Mouse (Mus musculus) stomach, embryonic 16.5 days (tissue): Measurements from ENCODE around the gene Mfsd5. TPM values are rescaled to one million over a fixed set of nuclear protein-coding genes. Genes with fewer than 3 reads are reported as not detected.
A peak's percentile ranks its signal among the peaks of the same experiment; 100 is the strongest.

ENCODE experiments used
- ATAC-seq: fragments of 200-750 bp; cut with Nextera tagmentation; 2 replicates; pipeline ENCODE4 v1.8.0; 2017; ENCODE audit warnings: moderate number of reproducible peaks, moderate TSS enrichment; ENCODE audit not compliant: insufficient read depth, low FRiP score
- H3K27ac ChIP-seq: fragments of 300-500 bp; sonication (generic); 2 replicates; pipeline ENCODE4 v1.5.1; 2014; ENCODE audit warnings: low read length
- H3K27me3 ChIP-seq: fragments of 300-500 bp; sonication (generic); 2 replicates; pipeline ENCODE4 v1.6.1; 2014; ENCODE audit warnings: low read length, control low read depth, mixed read lengths; ENCODE audit not compliant: control insufficient read depth, insufficient read depth
- H3K36me3 ChIP-seq: fragments of 300-500 bp; sonication (generic); 2 replicates; pipeline ENCODE4 v1.6.1; 2014; ENCODE audit warnings: low read length; ENCODE audit not compliant: control insufficient read depth, insufficient read depth
- H3K4me1 ChIP-seq: fragments of 300-500 bp; sonication (generic); 2 replicates; pipeline ENCODE4 v1.6.1; 2014; ENCODE audit warnings: low read length, control low read depth, mixed read lengths; ENCODE audit not compliant: control insufficient read depth, insufficient read depth
- H3K4me2 ChIP-seq: fragments of 300-500 bp; sonication (generic); 2 replicates; pipeline ENCODE4 v1.6.1; 2014; ENCODE audit warnings: low read depth, low read length, mixed read lengths
- H3K4me3 ChIP-seq: fragments of 300-500 bp; sonication (generic); replicated peaks from 2 replicates; pipeline ENCODE4 v1.5.1; 2014; ENCODE audit warnings: mild to moderate bottlenecking, low read length
- H3K9ac ChIP-seq: fragments of 300-500 bp; sonication (generic); 2 replicates; pipeline ENCODE4 v1.6.1; 2014; ENCODE audit warnings: low read length
- H3K9me3 ChIP-seq: fragments of 300-500 bp; sonication (generic); replicated peaks from 2 replicates; pipeline ENCODE4 v1.6.1; 2016; ENCODE audit warnings: low read length, control low read depth; ENCODE audit not compliant: control insufficient read depth
- WGBS: fragments of 180-500 bp; shearing (Covaris S2); extraction: QIAGEN DNeasy Blood & Tissue Kit; methylation state at CpG from one replicate; pipeline ENCODE4 v1.1.7; 2014; 5-methylcytosine and 5-hydroxymethylcytosine counted together
- polyA plus RNA-seq: library from polyadenylated mRNA; unstranded; fragments of >200 nt; fragmentation: Nextera tagmentation; extraction: Ambion mirVana; gene quantifications from 2 replicates; pipeline ENCODE4 v1.2.1, GENCODE M21; 2015

Gene Mfsd5
- 71.5 and 83.5 TPM in 2 replicates for polyA plus RNA-seq

DNA sequence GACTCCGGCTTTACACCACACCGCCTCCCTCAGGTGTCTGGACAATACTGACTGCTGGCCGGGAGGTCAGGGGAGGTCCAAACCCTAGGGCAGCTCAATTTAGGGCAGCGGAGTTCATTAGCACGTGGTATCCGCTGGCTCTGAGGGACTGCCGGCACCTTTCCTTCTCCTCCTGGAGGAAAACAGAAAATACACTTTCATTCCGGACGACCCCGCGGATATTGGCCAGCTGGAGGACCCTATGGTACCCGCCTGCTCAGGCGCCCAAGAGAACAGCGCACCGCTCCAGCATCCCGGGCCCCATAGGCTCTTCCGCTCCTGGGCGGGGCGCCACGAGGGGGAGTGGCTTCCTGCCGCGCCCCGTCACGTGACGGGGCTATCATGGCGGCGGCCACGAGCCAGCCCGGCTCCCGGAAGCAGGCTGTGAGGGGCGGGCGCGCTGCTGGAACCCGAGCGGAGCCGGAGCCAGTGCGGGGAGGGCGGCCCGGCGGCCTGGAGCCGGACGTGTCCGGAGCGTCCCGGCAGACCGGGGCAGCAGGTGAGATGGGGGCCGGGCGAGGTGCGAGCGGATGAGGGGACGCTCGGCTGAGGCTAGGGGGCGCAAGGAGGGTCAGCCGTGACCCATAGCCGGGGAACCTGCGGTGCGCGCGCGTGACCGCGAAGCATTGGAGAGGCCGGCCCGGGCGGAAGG, at the start of gene Mfsd5:
Gene Mfsd5, plus strand, starts transcription at position 363 of the 691 bp plus-strand sequence.
- under 1% methylated on average over 65 of the region's 65 CpGs for WGBS
- H3K4me2 ChIP-seq = peak within 1 kb of the TSS; percentile 85
- H3K36me3 ChIP-seq = no peaks in the 10 kb centered on the region
- no peaks in the 10 kb centered on the region for H3K9me3 ChIP-seq
- H3K9ac ChIP-seq = peak within 1 kb of the TSS; percentile 93
- H3K4me3 ChIP-seq = peak within 1 kb of the TSS; percentile 86
- peak within 1 kb of the TSS; percentile 95 for H3K27ac ChIP-seq
- ATAC-seq = peak; percentile 95
- H3K27me3 ChIP-seq = no peaks in the 10 kb centered on the region
- H3K4me1 ChIP-seq = peaks cover 11% of the 10 kb centered on the region

DNA sequence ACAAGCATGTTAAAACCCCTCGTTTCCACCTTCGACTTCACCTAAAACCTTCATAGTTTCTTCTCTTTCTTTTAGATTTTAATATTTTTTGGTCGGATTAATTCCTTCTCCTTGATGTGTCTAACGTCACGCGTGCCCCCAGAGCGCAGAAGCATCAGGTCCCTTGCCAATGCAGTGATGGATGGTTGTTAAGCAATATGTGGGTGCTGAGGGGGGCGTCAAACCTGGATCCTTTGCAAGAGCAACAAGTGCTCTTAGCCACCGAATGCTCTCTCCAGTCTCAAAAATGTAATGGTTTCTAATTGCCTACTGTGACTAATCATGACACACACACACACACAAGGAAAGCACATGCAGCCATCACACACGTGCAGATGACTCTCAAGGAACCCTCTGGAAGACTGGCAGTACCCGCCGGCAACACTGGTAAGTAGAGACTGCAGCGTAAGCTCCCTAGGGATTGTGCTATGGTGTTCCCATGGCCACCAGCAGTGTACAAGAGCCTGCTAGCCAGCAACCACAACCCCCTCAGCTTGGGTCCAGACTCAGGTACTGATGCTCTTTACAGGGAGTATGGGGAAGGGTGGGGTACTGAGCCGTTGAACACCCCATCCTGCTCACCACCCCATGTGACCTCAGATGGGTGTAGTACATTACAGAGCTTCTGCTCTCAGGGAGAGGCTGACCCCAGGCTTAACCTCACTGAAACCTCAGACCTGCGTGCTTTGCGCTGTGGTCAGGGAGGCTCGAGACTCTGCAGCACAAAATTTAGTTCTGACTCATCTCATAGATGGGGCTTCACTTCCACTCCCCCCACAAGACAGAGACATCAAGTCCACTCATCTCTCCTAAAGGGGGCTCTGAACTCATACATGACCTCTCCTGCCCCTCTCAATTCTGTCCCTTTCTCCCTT, 48.6 kb upstream of the Mfsd5 start:
- ATAC-seq = no peak
- Histone ChIP-seq H3K4me1 (peaks cover 31% of the 10 kb centered on the region), H3K27me3 (no peaks in the 10 kb centered on the region), H3K9ac (no peak overlapping the region), H3K27ac (no peak overlapping the region), H3K36me3 (no peaks in the 10 kb centered on the region), H3K4me2 (no peak overlapping the region), H3K9me3 (no peaks in the 10 kb centered on the region), H3K4me3 (no peak overlapping the region)
- WGBS = 74% methylated on average over 17 of the region's 17 CpGs

DNA sequence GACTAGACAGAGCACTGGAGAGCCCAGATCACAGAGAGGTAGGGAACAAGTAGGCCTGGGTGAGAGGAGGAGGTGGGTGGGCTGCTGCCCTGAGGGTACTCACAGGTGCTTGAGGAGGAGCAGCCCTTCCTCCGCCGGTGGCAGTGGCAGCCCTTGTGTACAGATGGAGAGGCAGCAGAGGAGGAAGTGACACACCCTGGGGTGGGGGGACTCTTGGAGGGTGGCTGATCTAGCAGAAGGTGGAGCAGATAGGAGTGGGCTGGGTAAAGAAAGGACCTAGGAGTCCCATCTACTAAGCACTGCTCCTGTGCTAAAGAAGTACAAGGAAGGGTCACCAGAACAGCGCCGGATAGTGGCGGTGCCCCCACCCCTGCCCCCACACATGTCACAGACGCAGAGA, 47.5 kb upstream of the Mfsd5 start, which contains the start of gene Itgb7:
Gene Itgb7, minus strand, starts transcription at position 197 of the 400 bp plus-strand sequence.
- Histone ChIP-seq H3K9me3 (no peaks in the 10 kb centered on the region), H3K9ac (no peak within 1 kb of the TSS), H3K36me3 (no peaks in the 10 kb centered on the region), H3K4me1 (peaks cover 37% of the 10 kb centered on the region), H3K27ac (no peak within 1 kb of the TSS), H3K4me3 (no peak within 1 kb of the TSS), H3K27me3 (no peaks in the 10 kb centered on the region), H3K4me2 (no peak within 1 kb of the TSS)
- peak; percentile 46; the same call in 1 of the 2 replicates for ATAC-seq
- 30% methylated on average over 6 of the region's 6 CpGs for WGBS

DNA sequence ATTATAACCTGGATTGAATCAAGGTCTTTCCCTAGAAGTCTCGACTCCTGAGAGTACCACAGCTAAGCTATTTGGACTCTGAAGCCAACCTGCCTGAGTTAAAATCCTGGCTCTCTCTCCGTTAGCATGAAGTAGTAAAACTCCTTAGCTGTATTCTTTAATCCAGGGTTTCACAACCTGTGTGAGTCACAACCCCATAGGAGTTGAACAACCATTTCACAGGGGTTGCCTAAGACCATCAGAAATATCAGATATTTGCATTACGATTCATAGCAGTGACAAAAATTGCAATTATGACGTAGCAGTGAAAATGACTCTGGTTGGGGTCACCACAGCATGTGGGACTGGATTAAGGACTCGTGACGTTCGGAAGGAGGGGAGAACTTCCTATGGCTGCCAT, 46.5 kb upstream of the Mfsd5 start:
- ATAC-seq = no peak
- WGBS = 78% methylated on average over 7 of the region's 7 CpGs
- no peaks in the 10 kb centered on the region for H3K36me3 ChIP-seq

DNA sequence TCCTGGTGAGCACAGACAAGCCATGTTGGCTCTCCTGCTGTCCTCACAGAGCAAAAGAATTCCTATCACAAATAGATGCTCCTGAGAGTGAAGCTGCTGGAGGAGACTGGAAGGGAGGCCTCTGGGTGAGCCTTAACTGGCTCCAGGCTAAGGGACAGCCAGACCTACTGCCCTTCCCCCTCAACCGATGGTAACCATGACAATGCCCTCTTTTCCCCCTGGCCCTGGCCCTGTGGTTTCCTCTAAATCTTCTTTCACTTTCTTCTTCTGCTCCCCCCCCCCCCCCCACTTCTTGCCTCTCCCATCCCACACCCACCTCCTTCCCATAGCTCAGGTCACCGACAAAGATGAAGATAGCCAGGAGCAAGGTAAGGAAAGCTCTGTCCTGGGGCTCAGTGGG, 45.4 kb upstream of the Mfsd5 start:
- no peak overlapping the region for H3K4me3 ChIP-seq
- H3K36me3 ChIP-seq = no peaks in the 10 kb centered on the region
- 19% methylated on average over 2 of the region's 2 CpGs for WGBS
- peaks cover 37% of the 10 kb centered on the region for H3K4me1 ChIP-seq
- no peak overlapping the region; the same call in 1 of the 2 replicates for H3K27ac ChIP-seq
- ATAC-seq = no peak
- H3K9ac ChIP-seq = no peak overlapping the region
- no peak overlapping the region for H3K4me2 ChIP-seq
- no peaks in the 10 kb centered on the region for H3K9me3 ChIP-seq
- no peaks in the 10 kb centered on the region for H3K27me3 ChIP-seq

More for the DNA sequence above, 46.5 kb upstream of the Mfsd5 start:
- Histone ChIP-seq H3K9ac (no peak overlapping the region), H3K4me2 (no peak overlapping the region), H3K27me3 (no peaks in the 10 kb centered on the region), H3K9me3 (no peaks in the 10 kb centered on the region), H3K4me1 (peaks cover 37% of the 10 kb centered on the region), H3K27ac (no peak overlapping the region), H3K4me3 (no peak overlapping the region)

DNA sequence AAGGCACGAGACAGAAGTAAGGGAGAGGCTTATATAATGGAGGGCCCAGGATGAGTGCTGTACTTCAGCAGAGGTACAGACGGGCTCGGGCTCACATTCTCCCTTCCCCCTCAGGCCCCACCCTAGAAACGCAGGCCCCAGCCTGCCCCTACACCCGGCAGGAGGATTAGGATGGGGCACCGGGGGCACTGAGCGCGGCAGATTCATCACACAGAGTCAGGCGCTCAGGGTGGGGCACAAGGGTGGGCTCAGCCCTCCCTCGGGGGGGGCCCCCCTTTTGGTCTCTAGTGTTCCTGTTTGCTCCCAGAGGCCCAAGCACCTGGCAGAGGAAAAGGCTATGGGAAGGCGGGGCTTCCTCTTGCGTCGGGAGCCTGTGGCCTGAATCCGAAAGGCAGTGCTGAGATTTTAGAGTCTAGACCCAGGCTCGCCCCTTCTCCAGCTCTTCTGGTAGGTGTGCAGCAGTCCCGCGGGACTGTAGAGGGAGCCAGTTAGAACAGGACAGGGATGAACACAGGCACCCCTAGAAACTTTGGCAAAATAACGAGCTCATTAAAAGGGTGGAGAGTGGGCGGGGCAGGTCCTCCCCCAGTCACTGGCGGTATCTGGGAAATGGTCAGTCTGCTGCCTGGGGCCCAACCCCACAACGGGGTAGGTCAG, 43.8 kb upstream of the Mfsd5 start:
- peak overlapping the region; percentile 11 for H3K4me3 ChIP-seq
- H3K9me3 ChIP-seq = no peaks in the 10 kb centered on the region
- 0 out of 2 replicates have a peak, but pooled peaks cover under 1% of the 10 kb centered on the region for H3K36me3 ChIP-seq
- H3K27ac ChIP-seq = peak overlapping the region; percentile 80
- H3K27me3 ChIP-seq = no peaks in the 10 kb centered on the region
- ATAC-seq = peak; percentile 75
- peaks cover 37% of the 10 kb centered on the region for H3K4me1 ChIP-seq
- 17% methylated on average over 21 of the region's 21 CpGs for WGBS
- H3K4me2 ChIP-seq = peak overlapping the region; percentile 34
- H3K9ac ChIP-seq = peak overlapping the region; percentile 58

DNA sequence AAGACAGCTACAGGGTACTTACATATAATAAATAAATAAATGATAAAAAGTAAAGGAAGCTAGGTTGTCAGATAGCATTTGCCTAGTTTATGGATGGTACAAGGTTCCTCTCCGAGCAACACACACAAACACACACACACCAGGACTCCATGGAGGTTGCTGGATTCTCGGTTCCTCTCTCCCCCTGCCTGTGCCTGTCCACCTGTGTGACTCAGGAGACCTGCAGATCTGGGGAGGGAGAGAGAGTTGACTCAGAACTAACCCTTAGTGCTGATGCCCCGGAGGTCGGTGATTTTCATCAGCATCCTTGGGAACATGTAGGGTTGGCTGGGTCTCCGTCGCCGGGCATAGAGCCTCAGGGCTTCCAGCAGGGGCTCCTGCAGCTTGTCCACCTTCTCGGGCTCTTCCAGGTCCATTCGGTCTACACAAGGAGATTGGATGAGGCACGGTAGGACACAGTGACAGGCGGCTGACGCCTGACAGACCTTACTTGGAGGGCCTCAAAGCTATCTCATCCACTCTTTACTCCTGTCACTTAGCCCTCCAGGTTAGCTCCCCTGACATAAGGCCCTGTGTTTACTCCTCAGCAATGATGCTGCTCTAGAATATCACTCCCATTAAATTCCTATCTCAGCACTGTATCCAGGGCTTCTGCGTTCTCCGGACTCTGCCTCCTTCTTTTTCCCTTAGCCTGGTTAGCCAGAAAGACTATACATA, 40.6 kb upstream of the Mfsd5 start:
- ATAC-seq = no peak
- Histone ChIP-seq H3K27ac (no peak overlapping the region), H3K4me3 (no peak overlapping the region), H3K36me3 (0 out of 2 replicates have a peak, but pooled peaks cover 4% of the 10 kb centered on the region), H3K9me3 (no peaks in the 10 kb centered on the region), H3K4me2 (no peak overlapping the region), H3K4me1 (peaks cover 39% of the 10 kb centered on the region), H3K27me3 (no peaks in the 10 kb centered on the region), H3K9ac (no peak overlapping the region)
- WGBS = 85% methylated on average over 14 of the region's 14 CpGs

DNA sequence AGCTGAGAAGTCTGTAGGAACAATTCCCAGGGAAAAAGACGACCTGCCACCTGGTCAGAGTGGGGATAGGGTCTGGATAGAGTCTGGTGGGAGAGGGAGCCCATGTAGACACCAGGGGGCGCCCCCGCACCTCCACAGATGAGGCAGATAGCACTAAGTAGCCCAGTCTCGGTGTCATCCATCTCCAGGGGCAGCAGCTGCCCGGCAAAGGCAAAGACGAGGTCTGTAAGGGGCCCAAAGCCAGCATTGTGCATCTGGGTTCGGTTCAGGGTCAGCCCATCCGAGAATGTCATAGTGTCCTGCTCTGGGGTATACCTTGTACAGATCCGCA, 40.0 kb upstream of the Mfsd5 start:
- no peak overlapping the region for H3K4me2 ChIP-seq
- H3K36me3 ChIP-seq = 0 out of 2 replicates have a peak, but pooled peaks cover 4% of the 10 kb centered on the region
- H3K9me3 ChIP-seq = no peaks in the 10 kb centered on the region
- no peak overlapping the region for H3K9ac ChIP-seq
- 12% methylated on average over 9 of the region's 9 CpGs for WGBS
- H3K27me3 ChIP-seq = no peaks in the 10 kb centered on the region
- H3K27ac ChIP-seq = no peak overlapping the region
- ATAC-seq = no peak
- H3K4me1 ChIP-seq = peaks cover 39% of the 10 kb centered on the region
- no peak overlapping the region for H3K4me3 ChIP-seq
